Mouse (Mus musculus): Measurements from ENCODE around the gene Rgp1. TPM values are rescaled to one million over a fixed set of nuclear protein-coding genes. Genes with fewer than 3 reads are reported as not detected.

Gene Rgp1
- polyA plus RNA-seq, 1 experiment from 2014 or later, result 31.9 TPM

DNA sequence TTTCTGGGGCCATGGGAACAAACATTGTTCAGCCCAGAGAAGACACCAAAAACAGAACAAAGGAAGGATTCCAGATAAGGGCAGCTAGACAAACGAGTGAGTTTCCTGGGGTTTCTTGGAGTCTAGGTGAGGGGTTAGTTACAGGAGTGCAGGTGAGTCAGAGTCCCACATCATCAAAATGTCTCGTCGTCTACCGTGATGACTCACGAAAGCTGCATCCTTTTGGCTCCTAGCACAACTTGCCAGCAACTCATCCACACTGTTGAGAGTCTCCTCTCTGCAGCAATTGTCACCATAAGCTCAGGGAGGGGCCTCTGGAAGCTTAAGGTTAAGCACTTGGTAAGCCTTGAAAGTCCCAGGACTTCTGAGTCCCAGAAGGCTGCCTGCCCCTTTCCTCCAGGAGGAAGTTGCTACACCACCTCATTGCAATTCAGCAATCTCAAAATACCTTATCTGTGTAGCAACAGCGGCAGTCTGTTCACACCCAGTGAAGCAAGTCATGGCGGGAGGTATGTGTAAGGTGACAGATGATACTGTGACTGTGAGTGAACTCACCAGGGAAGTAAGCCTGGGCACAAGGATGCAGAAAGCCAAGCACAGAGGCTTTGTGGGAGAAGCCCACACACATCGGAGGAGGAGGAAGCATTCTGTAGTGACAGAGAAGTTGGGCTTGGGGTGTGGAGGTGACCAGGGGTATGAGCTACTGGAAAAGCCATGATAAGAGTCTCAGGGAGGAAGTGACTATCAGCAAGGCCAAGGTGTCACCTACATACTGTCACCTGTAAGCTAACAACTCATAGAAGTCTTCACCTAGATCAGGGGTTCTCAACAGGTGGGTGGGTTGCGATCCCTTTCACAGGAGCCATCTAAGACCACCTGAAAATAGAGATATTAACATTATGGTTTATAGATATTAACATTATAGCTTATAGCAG, 26.5 kb downstream of the Rgp1 start:
- WGBS, result 51% methylated on average over 9 of the region's 9 CpGs
- Histone ChIP-seq H3K4me1 (ENCODE audit: insufficient read depth) (no peaks in the 10 kb centered on the region), H3K4me3 (ENCODE audit: low read depth, low read length) (no peak overlapping the region), H3K9me3 (ENCODE audit: low read depth, low read length) (no peaks in the 10 kb centered on the region), H3K36me3 (ENCODE audit: insufficient read depth) (no peaks in the 10 kb centered on the region), H3K4me2 (no peak overlapping the region), H3K9ac (no peak overlapping the region), H3K27me3 (ENCODE audit: insufficient read depth, low read length) (no peaks in the 10 kb centered on the region), H3K27ac (ENCODE audit: low read depth) (no peak overlapping the region)
- no peak for TF ChIP-seq CTCF (IDR thresholded peaks at IDR 0.05; ENCODE audit: low read depth)
- DNase-seq, result no peak
- ATAC-seq (ENCODE audit: insufficient read depth), result peak; percentile 35; the same call in 1 of the 2 replicates

DNA sequence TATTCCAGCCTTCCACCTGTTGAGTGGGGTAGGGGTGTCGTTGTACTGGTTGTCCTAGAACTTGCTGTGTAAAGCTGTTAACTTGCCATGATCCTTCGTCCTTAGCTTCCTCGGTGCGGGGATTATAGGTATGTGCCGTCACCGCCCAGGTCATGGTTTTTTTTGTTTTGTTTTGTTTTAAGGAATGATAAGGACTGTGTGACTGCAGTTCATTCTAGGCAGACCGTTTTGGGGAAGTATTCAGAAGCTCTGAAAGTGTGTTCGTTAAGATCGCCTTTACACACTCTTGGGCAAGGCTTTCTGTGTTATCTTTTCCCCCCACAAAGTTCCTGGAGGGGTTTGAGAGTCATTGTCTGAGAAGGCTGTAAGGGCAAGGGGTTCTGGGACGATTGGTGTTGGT, 34.0 kb downstream of the Rgp1 start:
- H3K4me3 ChIP-seq (ENCODE audit: low read depth, low read length), result no peak overlapping the region
- 52% methylated on average over 10 of the region's 10 CpGs for WGBS
- no peaks in the 10 kb centered on the region for H3K36me3 ChIP-seq (ENCODE audit: insufficient read depth)
- H3K9ac ChIP-seq, result no peak overlapping the region
- H3K27me3 ChIP-seq (ENCODE audit: insufficient read depth, low read length), result no peaks in the 10 kb centered on the region
- H3K4me1 ChIP-seq (ENCODE audit: insufficient read depth), result no peaks in the 10 kb centered on the region
- no peak for DNase-seq
- no peaks in the 10 kb centered on the region for H3K9me3 ChIP-seq (ENCODE audit: low read depth, low read length)
- no peak overlapping the region for H3K27ac ChIP-seq (ENCODE audit: low read depth)
- TF ChIP-seq CTCF (IDR thresholded peaks at IDR 0.05; ENCODE audit: low read depth), result no peak
- H3K4me2 ChIP-seq, result no peak overlapping the region
- no peak for ATAC-seq (ENCODE audit: insufficient read depth)

DNA sequence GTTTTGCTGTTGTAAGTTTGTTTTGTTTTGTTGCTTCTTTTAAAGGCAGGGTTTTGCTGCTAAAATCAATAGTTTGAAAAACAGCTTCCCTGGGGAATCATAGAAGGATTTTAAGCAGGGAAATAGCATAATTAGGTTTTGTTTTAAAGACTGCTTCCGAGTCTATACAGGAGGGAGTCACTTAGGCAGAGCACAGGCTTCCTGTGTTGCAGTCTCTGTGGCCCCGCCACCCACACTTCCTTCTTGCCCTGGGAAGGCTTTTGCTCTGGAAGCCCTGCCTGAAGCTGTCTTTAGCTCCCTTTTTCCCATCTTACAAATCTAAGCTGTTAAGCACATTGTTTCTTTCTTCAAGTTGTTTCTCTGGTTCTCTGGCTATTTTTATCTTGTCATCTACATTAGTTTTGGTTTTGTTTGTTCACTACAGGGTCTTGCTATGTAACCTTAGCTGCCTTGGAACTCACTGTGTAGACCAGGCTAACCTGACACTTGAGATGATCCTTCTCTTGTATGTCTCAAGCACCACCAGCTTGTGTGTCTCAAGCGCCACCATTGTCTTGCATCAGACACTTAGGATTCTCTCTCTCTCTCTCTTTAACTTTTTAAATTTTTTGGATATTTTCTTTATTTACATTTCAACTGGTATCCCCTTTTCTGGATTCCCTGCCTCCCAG, 34.7 kb downstream of the Rgp1 start:
- TF ChIP-seq CTCF (IDR thresholded peaks at IDR 0.05; ENCODE audit: low read depth), result no peak
- WGBS, result 44% methylated on average over 3 of the region's 3 CpGs
- H3K9ac ChIP-seq, result no peak overlapping the region
- H3K4me2 ChIP-seq, result no peak overlapping the region
- no peak overlapping the region for H3K27ac ChIP-seq (ENCODE audit: low read depth)
- ATAC-seq (ENCODE audit: insufficient read depth) (no peak), DNase-seq (peak; percentile 37)
- H3K27me3 ChIP-seq (ENCODE audit: insufficient read depth, low read length), result no peaks in the 10 kb centered on the region
- no peaks in the 10 kb centered on the region for H3K9me3 ChIP-seq (ENCODE audit: low read depth, low read length)
- no peak overlapping the region for H3K4me3 ChIP-seq (ENCODE audit: low read depth, low read length)
- H3K36me3 ChIP-seq (ENCODE audit: insufficient read depth), result no peaks in the 10 kb centered on the region
- no peaks in the 10 kb centered on the region for H3K4me1 ChIP-seq (ENCODE audit: insufficient read depth)

DNA sequence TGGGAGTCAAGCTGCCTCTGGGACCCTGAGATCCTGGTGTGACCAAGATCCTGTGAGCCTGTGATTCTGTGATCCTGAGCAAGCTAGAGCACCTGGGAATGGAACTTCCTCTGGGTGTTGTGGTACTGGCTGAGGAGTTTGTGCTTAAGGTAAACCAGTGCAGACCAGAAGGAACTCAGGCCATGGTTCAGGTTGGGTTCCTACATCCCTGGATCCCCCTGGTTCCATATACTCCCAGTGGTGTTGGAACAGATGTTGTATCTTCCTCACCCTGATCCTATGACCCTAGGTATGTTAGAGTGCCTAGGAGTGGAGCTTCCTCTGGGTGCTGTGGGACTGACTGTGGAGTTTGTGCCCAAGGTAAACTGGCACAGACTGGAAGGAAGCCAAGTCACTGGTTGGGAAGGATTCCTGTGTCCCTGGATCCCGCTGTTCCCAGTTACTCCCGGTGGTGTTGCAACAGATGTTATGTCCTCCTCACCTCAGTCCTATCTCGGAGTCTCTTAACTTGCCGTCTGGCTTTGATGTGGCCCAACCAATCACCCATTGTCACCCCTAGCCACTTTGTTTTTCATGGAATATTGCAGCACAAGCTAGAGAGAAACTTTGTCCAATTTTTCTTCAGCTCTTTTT, 41.7 kb downstream of the Rgp1 start:
- no peak overlapping the region for H3K4me2 ChIP-seq
- no peak overlapping the region for H3K9ac ChIP-seq
- H3K4me1 ChIP-seq (ENCODE audit: insufficient read depth), result no peaks in the 10 kb centered on the region
- H3K27me3 ChIP-seq (ENCODE audit: insufficient read depth, low read length), result no peaks in the 10 kb centered on the region
- no peak for ATAC-seq (ENCODE audit: insufficient read depth)
- no peak overlapping the region for H3K4me3 ChIP-seq (ENCODE audit: low read depth, low read length)
- no peak overlapping the region for H3K27ac ChIP-seq (ENCODE audit: low read depth)
- 62% methylated on average over 4 of the region's 4 CpGs for WGBS
- H3K36me3 ChIP-seq (ENCODE audit: insufficient read depth), result no peaks in the 10 kb centered on the region
- H3K9me3 ChIP-seq (ENCODE audit: low read depth, low read length), result peaks cover 8% of the 10 kb centered on the region; the same call in 1 of the 2 replicates
- no peak for TF ChIP-seq CTCF (IDR thresholded peaks at IDR 0.05; ENCODE audit: low read depth)
- no peak for DNase-seq

DNA sequence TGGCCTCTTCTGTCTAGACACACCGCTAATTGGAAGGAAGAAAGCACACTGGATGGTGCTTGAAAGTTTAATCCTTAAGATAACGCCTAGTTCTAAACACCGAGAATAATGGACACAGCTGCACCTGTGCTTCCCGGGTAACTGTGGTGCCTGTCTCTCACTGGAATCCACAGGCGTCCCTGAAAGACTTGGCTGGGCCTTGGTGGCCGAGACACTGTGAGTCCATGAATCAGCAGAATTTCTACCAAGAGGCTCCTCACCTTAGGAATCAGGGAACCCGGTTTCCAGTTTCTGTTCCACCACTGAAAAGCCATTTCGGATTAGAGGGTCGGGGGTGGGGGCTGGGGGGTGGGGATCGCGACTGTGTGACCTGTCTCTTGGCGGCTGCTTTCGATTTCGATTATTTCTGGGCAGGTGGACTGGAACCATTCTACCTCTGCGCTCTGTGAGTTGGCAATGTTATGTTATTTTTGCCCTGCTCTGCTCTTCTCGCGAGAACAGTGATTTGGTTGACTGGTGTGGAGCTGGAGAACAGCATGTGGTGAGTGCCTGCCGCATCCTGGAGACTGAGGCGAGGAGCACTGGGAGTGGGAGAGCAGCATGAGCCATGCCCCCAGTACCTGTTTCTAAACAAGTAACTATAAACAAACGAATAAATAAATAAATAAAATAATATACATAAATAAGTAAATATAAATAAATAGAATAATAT, 50.7 kb downstream of the Rgp1 start:
- Histone ChIP-seq H3K4me3 (ENCODE audit: low read depth, low read length) (no peak overlapping the region), H3K9me3 (ENCODE audit: low read depth, low read length) (peaks cover 16% of the 10 kb centered on the region), H3K4me2 (no peak overlapping the region), H3K27ac (ENCODE audit: low read depth) (no peak overlapping the region), H3K27me3 (ENCODE audit: insufficient read depth, low read length) (peaks cover 11% of the 10 kb centered on the region), H3K4me1 (ENCODE audit: insufficient read depth) (0 out of 2 replicates have a peak, but pooled peaks cover 7% of the 10 kb centered on the region), H3K9ac (no peak overlapping the region), H3K36me3 (ENCODE audit: insufficient read depth) (no peaks in the 10 kb centered on the region)
- ATAC-seq (ENCODE audit: insufficient read depth) (no peak), DNase-seq (peak; percentile 23)
- no peak for TF ChIP-seq CTCF (IDR thresholded peaks at IDR 0.05; ENCODE audit: low read depth)
- 39% methylated on average over 20 of the region's 20 CpGs for WGBS

DNA sequence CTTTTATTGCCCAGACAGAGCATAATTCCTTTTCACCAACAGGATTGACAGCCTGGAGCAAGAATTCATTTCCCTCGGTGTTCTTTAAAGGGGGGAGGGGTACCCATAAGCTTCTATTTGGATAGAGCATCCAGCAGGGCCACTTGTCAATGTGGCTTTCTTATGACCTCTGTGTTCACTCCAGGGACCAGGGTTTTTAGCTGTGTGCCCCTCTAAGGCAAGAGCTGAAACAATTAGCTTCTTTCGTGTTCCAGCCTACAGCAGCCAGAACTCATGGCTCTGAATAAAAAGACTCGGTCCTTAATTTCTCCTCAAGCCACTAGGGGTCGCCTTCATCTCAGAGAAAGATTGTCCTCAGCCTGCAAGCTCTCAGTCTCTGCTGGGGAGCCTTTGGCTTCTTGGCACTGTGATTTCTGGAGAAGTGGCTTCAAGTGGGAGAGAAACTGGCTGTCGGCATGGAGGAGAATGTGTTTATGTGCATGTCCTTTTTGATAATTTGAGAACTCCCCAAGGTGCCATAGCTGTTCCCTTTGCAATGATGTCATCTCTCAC, 51.6 kb downstream of the Rgp1 start:
- Histone ChIP-seq H3K36me3 (ENCODE audit: insufficient read depth) (no peaks in the 10 kb centered on the region), H3K9me3 (ENCODE audit: low read depth, low read length) (peaks cover 9% of the 10 kb centered on the region), H3K27ac (ENCODE audit: low read depth) (no peak overlapping the region), H3K27me3 (ENCODE audit: insufficient read depth, low read length) (peaks cover 11% of the 10 kb centered on the region), H3K4me3 (ENCODE audit: low read depth, low read length) (no peak overlapping the region), H3K4me2 (peak overlapping the region; percentile 87; the same call in 1 of the 2 replicates), H3K9ac (no peak overlapping the region), H3K4me1 (ENCODE audit: insufficient read depth) (0 out of 2 replicates have a peak, but pooled peaks cover 7% of the 10 kb centered on the region)
- TF ChIP-seq CTCF (IDR thresholded peaks at IDR 0.05; ENCODE audit: low read depth), result peak; percentile 90
- 6% methylated on average over 5 of the region's 5 CpGs for WGBS
- peak; percentile 96 for DNase-seq
- ATAC-seq (ENCODE audit: insufficient read depth), result peak; percentile 73
